Mouse (Mus musculus): Measurements from ENCODE around the gene Olfr1057. TPM values are rescaled to one million over a fixed set of nuclear protein-coding genes. Genes with fewer than 3 reads are reported as not detected.

The Olfr1057 gene
- polyA plus RNA-seq, 1 experiment from 2014 or later, result not detected

Other genes with a start within 250 kb of the Olfr1057 start
- 0.05 TPM in 1 of 2 replicates, not detected in the other for gene Olfr1039, start 242.5 kb downstream of the Olfr1057 start, polyA plus RNA-seq (2015; fragmentation: Nextera tagmentation; extraction: Ambion mirVana)
- gene Olfr1040, start 231.7 kb downstream of the Olfr1057 start, polyA plus RNA-seq (2015; fragmentation: Nextera tagmentation; extraction: Ambion mirVana), result not detected in 2 replicates
- not detected in 2 replicates for gene Olfr1042, start 216.6 kb downstream of the Olfr1057 start, polyA plus RNA-seq (2015; fragmentation: Nextera tagmentation; extraction: Ambion mirVana)
- gene Olfr1043, start 210.9 kb downstream of the Olfr1057 start, polyA plus RNA-seq (2015; fragmentation: Nextera tagmentation; extraction: Ambion mirVana), result not detected in 2 replicates
- gene Olfr1044, start 200.6 kb downstream of the Olfr1057 start, polyA plus RNA-seq (2015; fragmentation: Nextera tagmentation; extraction: Ambion mirVana), result 0.24 TPM in 2 replicates
- 0.20 TPM in 1 of 2 replicates, not detected in the other for gene Olfr52, start 192.7 kb downstream of the Olfr1057 start, polyA plus RNA-seq (2015; fragmentation: Nextera tagmentation; extraction: Ambion mirVana)
- 0.09 TPM in 1 of 2 replicates, not detected in the other for gene Olfr1045, start 175.4 kb downstream of the Olfr1057 start, polyA plus RNA-seq (2015; fragmentation: Nextera tagmentation; extraction: Ambion mirVana)
- gene Olfr1046, start 159.1 kb downstream of the Olfr1057 start, polyA plus RNA-seq (2015; fragmentation: Nextera tagmentation; extraction: Ambion mirVana), result 0.12 and 0.52 TPM in 2 replicates
- gene Olfr1047, start 147.0 kb downstream of the Olfr1057 start, polyA plus RNA-seq (2015; fragmentation: Nextera tagmentation; extraction: Ambion mirVana), result 0.24 and 0.56 TPM in 2 replicates
- gene Olfr1048, start 138.1 kb downstream of the Olfr1057 start, polyA plus RNA-seq (2015; fragmentation: Nextera tagmentation; extraction: Ambion mirVana), result 0.20 TPM in 1 of 2 replicates, not detected in the other
- gene Olfr1049, start 120.1 kb downstream of the Olfr1057 start, polyA plus RNA-seq (2015; fragmentation: Nextera tagmentation; extraction: Ambion mirVana), result not detected in 2 replicates
- not detected in 2 replicates for gene Olfr1051, start 99.3 kb downstream of the Olfr1057 start, polyA plus RNA-seq (2015; fragmentation: Nextera tagmentation; extraction: Ambion mirVana)
- gene Olfr1052, start 85.9 kb downstream of the Olfr1057 start, polyA plus RNA-seq (2015; fragmentation: Nextera tagmentation; extraction: Ambion mirVana), result 0.12 and 0.23 TPM in 2 replicates
- gene Olfr1053, start 63.1 kb downstream of the Olfr1057 start, polyA plus RNA-seq (2015; fragmentation: Nextera tagmentation; extraction: Ambion mirVana), result not detected in 2 replicates
- 0.29 and 0.38 TPM in 2 replicates for gene Olfr1054, start 43.0 kb downstream of the Olfr1057 start, polyA plus RNA-seq (2015; fragmentation: Nextera tagmentation; extraction: Ambion mirVana)
- not detected in 2 replicates for gene Olfr1055, start 28.1 kb downstream of the Olfr1057 start, polyA plus RNA-seq (2015; fragmentation: Nextera tagmentation; extraction: Ambion mirVana)
- 0.44 TPM in 1 of 2 replicates, not detected in the other for gene Olfr1056, start 15.9 kb downstream of the Olfr1057 start, polyA plus RNA-seq (2015; fragmentation: Nextera tagmentation; extraction: Ambion mirVana)
- 0.22 and 0.98 TPM in 2 replicates for gene Olfr1058, start 10.2 kb upstream of the Olfr1057 start, polyA plus RNA-seq (2015; fragmentation: Nextera tagmentation; extraction: Ambion mirVana)
- not detected in 2 replicates for gene Olfr1061, start 35.7 kb upstream of the Olfr1057 start, polyA plus RNA-seq (2015; fragmentation: Nextera tagmentation; extraction: Ambion mirVana)
- gene Olfr1062, start 48.4 kb upstream of the Olfr1057 start, polyA plus RNA-seq (2015; fragmentation: Nextera tagmentation; extraction: Ambion mirVana), result 0.05 TPM in 1 of 2 replicates, not detected in the other
- 0.09 and 0.29 TPM in 2 replicates for gene Olfr1065, start 72.2 kb upstream of the Olfr1057 start, polyA plus RNA-seq (2015; fragmentation: Nextera tagmentation; extraction: Ambion mirVana)
- gene Olfr1066, start 77.9 kb upstream of the Olfr1057 start, polyA plus RNA-seq (2015; fragmentation: Nextera tagmentation; extraction: Ambion mirVana), result not detected in 2 replicates
- gene Olfr228, start 109.0 kb upstream of the Olfr1057 start, polyA plus RNA-seq (2015; fragmentation: Nextera tagmentation; extraction: Ambion mirVana), result 0.32 and 0.44 TPM in 2 replicates
- not detected in 2 replicates for gene Olfr1076, start 130.1 kb upstream of the Olfr1057 start, polyA plus RNA-seq (2015; fragmentation: Nextera tagmentation; extraction: Ambion mirVana)
- 0.12 and 0.32 TPM in 2 replicates for gene Olfr1079, start 164.1 kb upstream of the Olfr1057 start, polyA plus RNA-seq (2015; fragmentation: Nextera tagmentation; extraction: Ambion mirVana)
- gene Olfr1080, start 179.8 kb upstream of the Olfr1057 start, polyA plus RNA-seq (2015; fragmentation: Nextera tagmentation; extraction: Ambion mirVana), result not detected in 2 replicates
- not detected in 2 replicates for gene Olfr1082, start 220.6 kb upstream of the Olfr1057 start, polyA plus RNA-seq (2015; fragmentation: Nextera tagmentation; extraction: Ambion mirVana)

Data from embryonic facial prominence, embryonic 15.5 days (tissue).